Mouse (Mus musculus): ENCODE results near the gene Lrrn3.

- TF ChIP-seq USF1 (IDR thresholded peaks at IDR 0.05; ENCODE audit: low read depth), result no peak
- no peak for TF ChIP-seq CTCF (IDR thresholded peaks at IDR 0.05; ENCODE audit: control insufficient read depth, insufficient read depth, insufficient read length)
- no peak for TF ChIP-seq CEBPB (IDR thresholded peaks at IDR 0.05; ENCODE audit: low read depth)
- TF ChIP-seq FOSL1 (IDR thresholded peaks at IDR 0.05; ENCODE audit: insufficient read depth, low read length, poor library complexity, severe bottlenecking), result no peak
Observed at GRCm38 (mm10) chr12:41483091-41483592, 3.1 kb downstream of the Lrrn3 start.
